Mouse (Mus musculus): ENCODE measurements at regions not wholly inside any gene's neighbourhood (a gene's known extent, or its start where the extent isn't known, plus 50 kb on each side); places are given as distances from the start of the nearest gene placed in this dataset.

DNA sequence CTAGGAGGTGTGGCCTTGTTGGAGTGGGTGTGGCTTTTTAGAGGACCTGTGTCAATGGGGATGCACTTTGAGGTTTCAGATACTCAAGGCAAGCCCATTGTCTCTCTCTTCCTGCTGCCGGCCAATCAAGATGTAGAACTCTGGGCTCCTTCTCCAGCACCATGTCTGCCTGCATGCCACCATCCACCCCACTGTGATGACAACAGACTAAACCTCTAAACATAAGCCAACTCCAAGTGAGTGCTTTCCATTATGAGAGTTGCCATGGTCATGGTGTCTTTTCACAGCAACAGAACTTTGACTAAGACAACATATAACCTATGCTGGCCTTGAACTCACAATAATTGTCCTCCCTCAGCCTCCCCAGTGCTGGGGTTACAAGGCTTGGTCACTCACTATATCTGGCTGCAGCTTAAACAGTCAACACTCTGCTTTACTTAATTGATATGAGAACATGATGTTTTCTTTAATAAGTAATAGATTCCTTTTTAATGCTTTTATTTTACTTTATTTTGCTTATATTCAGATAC is 246.7 kb upstream of the Tsc22d2 start:
- Histone ChIP-seq H3K79me2 (ENCODE audit: control insufficient read depth, insufficient read depth, low read length) (no peaks in the 10 kb centered on the region), H3K4me1 (ENCODE audit: control insufficient read depth, insufficient read depth, low read length) (no peaks in the 10 kb centered on the region; the same call in 1 of the 2 replicates), H3K4me3 (ENCODE audit: insufficient read depth, low read depth, low read length) (no peak overlapping the region), H3K36me3 (ENCODE audit: control insufficient read depth, insufficient read depth, low read length) (no peaks in the 10 kb centered on the region), H3K9ac (ENCODE audit: low read depth, low read length) (no peak overlapping the region), H3K27me3 (ENCODE audit: control insufficient read depth, insufficient read depth, low read length) (no peaks in the 10 kb centered on the region), H3K27ac (replicated peaks; ENCODE audit: insufficient read depth, low read depth, low read length) (no peak overlapping the region)
- 96% methylated on average over 1 of the region's 1 CpGs for WGBS
- DNase-seq (ENCODE audit: extremely low read depth, low read depth, low spot score) = no peak
- TF ChIP-seq POLR2A (IDR thresholded peaks at IDR 0.05; ENCODE audit: extremely low read depth, insufficient read depth, low read length) (no peak), CTCF (IDR thresholded peaks at IDR 0.05; ENCODE audit: low read depth, low read length) (no peak)

DNA sequence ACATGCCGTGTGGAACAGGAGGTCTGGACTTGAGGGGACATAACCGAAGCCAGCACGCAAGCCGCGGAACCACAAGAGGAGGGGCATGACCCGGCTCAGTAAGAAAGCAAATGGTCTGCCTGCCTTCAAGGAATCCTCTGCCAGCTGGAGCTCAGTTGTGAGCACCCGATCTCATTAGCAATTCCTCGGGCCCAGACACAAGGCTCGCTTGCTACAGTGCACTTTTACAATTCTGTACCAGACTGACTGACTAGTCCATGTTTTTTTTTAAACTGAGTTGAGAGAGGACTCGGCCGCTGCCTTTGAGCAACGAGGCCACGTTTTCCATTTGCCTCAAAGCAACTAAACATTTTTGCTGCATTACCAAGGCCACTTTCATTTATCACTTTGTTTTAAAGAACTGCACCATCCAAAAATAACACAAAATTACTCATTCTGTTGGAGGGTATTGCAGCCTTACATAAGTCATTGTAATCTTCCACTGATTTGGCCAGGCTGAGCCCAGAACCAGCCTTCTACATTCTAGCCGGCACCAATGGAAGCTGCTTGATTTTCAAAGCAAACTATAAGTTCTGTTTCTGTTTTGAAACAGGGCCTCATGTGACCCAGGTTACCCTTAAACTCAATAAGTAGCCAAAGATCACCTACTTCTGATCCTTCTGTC is 245.9 kb upstream of the Tsc22d2 start:
- H3K79me2 ChIP-seq (ENCODE audit: control insufficient read depth, insufficient read depth, low read length) = no peaks in the 10 kb centered on the region
- H3K4me1 ChIP-seq (ENCODE audit: control insufficient read depth, insufficient read depth, low read length) = no peaks in the 10 kb centered on the region; the same call in 1 of the 2 replicates
- no peak overlapping the region for H3K9ac ChIP-seq (ENCODE audit: low read depth, low read length)
- no peak for DNase-seq (ENCODE audit: extremely low read depth, low read depth, low spot score)
- no peak overlapping the region for H3K27ac ChIP-seq (replicated peaks; ENCODE audit: insufficient read depth, low read depth, low read length)
- no peaks in the 10 kb centered on the region for H3K27me3 ChIP-seq (ENCODE audit: control insufficient read depth, insufficient read depth, low read length)
- TF ChIP-seq POLR2A (IDR thresholded peaks at IDR 0.05; ENCODE audit: extremely low read depth, insufficient read depth, low read length) (no peak), CTCF (IDR thresholded peaks at IDR 0.05; ENCODE audit: low read depth, low read length) (no peak)
- H3K4me3 ChIP-seq (ENCODE audit: insufficient read depth, low read depth, low read length) = no peak overlapping the region
- 91% methylated on average over 14 of the region's 14 CpGs for WGBS
- no peaks in the 10 kb centered on the region for H3K36me3 ChIP-seq (ENCODE audit: control insufficient read depth, insufficient read depth, low read length)

DNA sequence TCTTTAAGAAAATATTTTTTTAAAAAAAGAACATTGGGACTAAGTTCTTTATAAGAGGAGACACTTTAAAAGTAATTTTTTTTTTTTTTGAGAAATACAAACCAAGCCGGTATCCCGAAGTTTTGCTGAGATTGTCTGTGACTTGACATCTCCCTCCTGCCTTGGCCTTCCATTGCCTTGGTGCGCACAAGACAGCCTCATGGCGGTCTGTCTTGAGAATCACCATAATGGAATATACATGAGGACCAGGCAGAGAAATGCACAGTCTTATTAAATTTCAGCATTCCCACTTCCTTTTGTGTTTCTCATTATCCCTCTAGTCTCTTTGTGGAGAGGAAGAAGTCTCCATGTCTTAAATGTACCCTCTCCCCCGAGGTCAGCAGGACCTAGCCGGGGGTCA is 244.7 kb upstream of the Tsc22d2 start:
- Histone ChIP-seq H3K9ac (ENCODE audit: low read depth, low read length) (no peak overlapping the region), H3K4me3 (ENCODE audit: insufficient read depth, low read depth, low read length) (no peak overlapping the region), H3K27ac (replicated peaks; ENCODE audit: insufficient read depth, low read depth, low read length) (no peak overlapping the region), H3K79me2 (ENCODE audit: control insufficient read depth, insufficient read depth, low read length) (no peaks in the 10 kb centered on the region), H3K27me3 (ENCODE audit: control insufficient read depth, insufficient read depth, low read length) (no peaks in the 10 kb centered on the region), H3K36me3 (ENCODE audit: control insufficient read depth, insufficient read depth, low read length) (no peaks in the 10 kb centered on the region), H3K4me1 (ENCODE audit: control insufficient read depth, insufficient read depth, low read length) (no peaks in the 10 kb centered on the region)
- no peak for DNase-seq (ENCODE audit: extremely low read depth, low read depth, low spot score)
- WGBS = 93% methylated on average over 6 of the region's 6 CpGs
- TF ChIP-seq CTCF (IDR thresholded peaks at IDR 0.05; ENCODE audit: low read depth, low read length) (no peak), POLR2A (IDR thresholded peaks at IDR 0.05; ENCODE audit: extremely low read depth, insufficient read depth, low read length) (no peak)

DNA sequence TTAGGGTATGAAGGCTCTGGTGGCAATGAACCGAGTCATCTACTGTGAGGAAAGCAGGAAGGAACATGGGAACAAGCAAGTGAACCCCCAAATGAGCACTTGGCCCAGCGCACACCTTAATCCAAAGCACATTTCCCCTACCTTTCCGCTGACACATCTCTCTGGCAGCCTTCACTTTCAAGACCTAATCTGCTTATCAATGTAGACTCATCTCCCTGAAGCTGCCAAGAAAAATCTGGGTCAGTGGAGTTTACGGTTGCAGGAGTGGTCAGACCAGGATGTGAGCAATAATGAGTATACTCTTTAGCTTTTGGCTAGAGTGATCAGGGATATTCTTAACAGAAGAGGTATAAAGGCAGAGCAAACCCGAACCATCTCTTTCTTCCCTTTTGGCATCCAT is 242.4 kb upstream of the Tsc22d2 start:
- WGBS = 67% methylated on average over 5 of the region's 5 CpGs
- no peak for DNase-seq (ENCODE audit: extremely low read depth, low read depth, low spot score)

DNA sequence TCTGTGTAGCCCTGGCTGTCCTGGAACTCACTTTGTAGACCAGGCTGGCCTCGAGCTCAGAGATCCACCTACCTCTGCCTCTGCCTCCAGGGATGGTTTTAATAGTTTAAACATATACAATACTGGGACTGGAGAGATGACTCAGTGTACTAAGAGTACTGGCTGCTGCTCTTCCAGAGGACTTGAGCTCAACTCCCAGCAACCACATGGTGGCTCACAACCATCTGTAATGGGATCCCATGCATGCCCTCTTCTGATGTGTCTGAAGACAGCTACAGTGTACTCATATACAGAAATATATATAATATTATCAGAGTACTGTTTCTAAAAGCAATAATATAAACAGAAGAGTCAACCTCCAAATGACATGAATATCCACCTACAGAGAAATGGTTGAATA is 240.7 kb upstream of the Tsc22d2 start:
- TF ChIP-seq POLR2A (IDR thresholded peaks at IDR 0.05; ENCODE audit: extremely low read depth, insufficient read depth, low read length) (no peak), CTCF (IDR thresholded peaks at IDR 0.05; ENCODE audit: low read depth, low read length) (no peak)
- Histone ChIP-seq H3K27me3 (ENCODE audit: control insufficient read depth, insufficient read depth, low read length) (no peaks in the 10 kb centered on the region), H3K4me1 (ENCODE audit: control insufficient read depth, insufficient read depth, low read length) (no peaks in the 10 kb centered on the region), H3K36me3 (ENCODE audit: control insufficient read depth, insufficient read depth, low read length) (no peaks in the 10 kb centered on the region), H3K79me2 (ENCODE audit: control insufficient read depth, insufficient read depth, low read length) (no peaks in the 10 kb centered on the region), H3K4me3 (ENCODE audit: insufficient read depth, low read depth, low read length) (no peak overlapping the region), H3K9ac (ENCODE audit: low read depth, low read length) (no peak overlapping the region), H3K27ac (replicated peaks; ENCODE audit: insufficient read depth, low read depth, low read length) (no peak overlapping the region)
- DNase-seq (ENCODE audit: extremely low read depth, low read depth, low spot score) = no peak
- 91% methylated on average over 1 of the region's 1 CpGs for WGBS

More for the DNA sequence above, 242.4 kb upstream of the Tsc22d2 start:
- no peaks in the 10 kb centered on the region for H3K36me3 ChIP-seq (ENCODE audit: control insufficient read depth, insufficient read depth, low read length)
- H3K4me1 ChIP-seq (ENCODE audit: control insufficient read depth, insufficient read depth, low read length) = no peaks in the 10 kb centered on the region
- no peaks in the 10 kb centered on the region for H3K79me2 ChIP-seq (ENCODE audit: control insufficient read depth, insufficient read depth, low read length)
- no peak overlapping the region for H3K9ac ChIP-seq (ENCODE audit: low read depth, low read length)
- TF ChIP-seq CTCF (IDR thresholded peaks at IDR 0.05; ENCODE audit: low read depth, low read length) (no peak), POLR2A (IDR thresholded peaks at IDR 0.05; ENCODE audit: extremely low read depth, insufficient read depth, low read length) (no peak)
- H3K27ac ChIP-seq (replicated peaks; ENCODE audit: insufficient read depth, low read depth, low read length) = no peak overlapping the region
- H3K4me3 ChIP-seq (ENCODE audit: insufficient read depth, low read depth, low read length) = no peak overlapping the region
- H3K27me3 ChIP-seq (ENCODE audit: control insufficient read depth, insufficient read depth, low read length) = no peaks in the 10 kb centered on the region

DNA sequence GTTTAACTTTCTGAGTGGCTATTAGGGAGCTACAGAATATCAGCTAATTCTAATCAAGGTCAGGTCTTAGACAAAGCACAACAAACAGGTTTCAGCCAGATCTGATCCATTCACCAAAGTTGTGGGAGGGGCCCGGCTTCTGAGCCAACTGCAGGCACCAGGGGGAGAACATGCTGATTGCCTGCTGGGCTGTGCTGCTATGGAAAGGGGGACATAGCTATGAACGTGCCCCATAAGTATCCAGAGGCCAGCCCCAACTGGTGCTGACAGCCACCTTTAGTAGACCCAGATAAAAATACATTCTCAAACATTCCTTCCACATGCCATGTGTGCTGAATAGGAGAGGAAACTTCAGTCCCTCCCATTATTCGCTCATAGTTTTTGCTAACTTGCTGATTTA is 232.8 kb upstream of the Tsc22d2 start:
- WGBS = 79% methylated on average over 3 of the region's 3 CpGs
- no peaks in the 10 kb centered on the region for H3K36me3 ChIP-seq (ENCODE audit: control insufficient read depth, insufficient read depth, low read length)
- TF ChIP-seq POLR2A (IDR thresholded peaks at IDR 0.05; ENCODE audit: extremely low read depth, insufficient read depth, low read length) (no peak), CTCF (IDR thresholded peaks at IDR 0.05; ENCODE audit: low read depth, low read length) (no peak)
- no peak overlapping the region for H3K27ac ChIP-seq (replicated peaks; ENCODE audit: insufficient read depth, low read depth, low read length)
- DNase-seq (ENCODE audit: extremely low read depth, low read depth, low spot score) = no peak
- H3K27me3 ChIP-seq (ENCODE audit: control insufficient read depth, insufficient read depth, low read length) = no peaks in the 10 kb centered on the region
- no peaks in the 10 kb centered on the region for H3K79me2 ChIP-seq (ENCODE audit: control insufficient read depth, insufficient read depth, low read length)
- H3K9ac ChIP-seq (ENCODE audit: low read depth, low read length) = no peak overlapping the region
- H3K4me1 ChIP-seq (ENCODE audit: control insufficient read depth, insufficient read depth, low read length) = no peaks in the 10 kb centered on the region
- H3K4me3 ChIP-seq (ENCODE audit: insufficient read depth, low read depth, low read length) = no peak overlapping the region

Data from liver, adult 2 months (tissue).